Mouse (Mus musculus): Measurements from ENCODE around the gene Gm13287.

DNA sequence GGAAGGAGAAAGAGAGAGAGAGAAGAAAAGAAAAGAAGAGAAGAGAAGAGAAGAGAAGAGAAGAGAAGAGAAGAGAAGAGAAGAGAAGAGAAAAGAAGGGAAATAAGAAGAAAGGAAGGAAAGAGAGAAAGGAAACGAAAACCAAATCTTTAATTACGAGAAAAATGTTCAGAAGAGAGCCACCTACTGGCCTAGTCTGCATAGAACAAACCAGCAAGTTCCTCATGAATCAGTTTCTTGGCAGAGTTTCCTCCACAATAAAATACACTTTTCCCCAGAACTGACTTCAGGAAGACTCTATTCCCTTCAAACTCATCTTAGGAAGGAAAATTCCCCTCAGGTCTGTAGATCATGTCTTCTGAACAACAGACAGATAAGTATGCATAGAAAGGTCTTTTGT is 42.3 kb downstream of the Gm13287 start:
- TF ChIP-seq CTCF (IDR thresholded peaks at IDR 0.05; ENCODE audit: extremely low read depth, insufficient read depth, insufficient read length, insufficient replicate concordance) = no peak
- no peak for TF ChIP-seq POLR2A (IDR thresholded peaks at IDR 0.05; ENCODE audit: low read depth, low read length)

All from spleen, adult 2 months (tissue).